Mouse (Mus musculus) CH12.LX (cell line): ENCODE results near the gene Dnah11.

Source experiments
- CTCF ChIP-seq, 2 experiments: IDR thresholded peaks in 1 of 2; conservative IDR thresholded peaks in 1 of 2; 2 replicates each; pipeline ENCODE4 v1.5.1; 2011 to 2012; ENCODE audit warnings: low read depth in 2 of 2, low read length in 2 of 2, improper control_type of control experiment in 1 of 2, inconsistent platforms in 1 of 2, mild to moderate bottlenecking in 1 of 2, moderate library complexity in 1 of 2
- JUND ChIP-seq: conservative IDR thresholded peaks from 2 replicates; pipeline ENCODE4 v1.6.1; 2011; ENCODE audit warnings: low read depth, low read length, improper control_type of control experiment
- MAFK ChIP-seq: IDR thresholded peaks from 2 replicates; pipeline ENCODE4 v1.6.1; 2011; ENCODE audit warnings: low read length, improper control_type of control experiment; ENCODE audit not compliant: insufficient replicate concordance
- MEF2A ChIP-seq: IDR thresholded peaks from 2 replicates; pipeline ENCODE4 v1.6.1; 2014; ENCODE audit warnings: low read depth, mild to moderate bottlenecking, inconsistent platforms, low read length, improper control_type of control experiment, borderline replicate concordance
- NELFE ChIP-seq: IDR thresholded peaks from 2 replicates; pipeline ENCODE4 v1.6.1; 2011; ENCODE audit warnings: low read depth, low read length, improper control_type of control experiment
- NRF1 ChIP-seq: IDR thresholded peaks from 2 replicates; pipeline ENCODE4 v1.6.1; 2014; ENCODE audit warnings: low read depth, mild to moderate bottlenecking, inconsistent platforms, low read length, improper control_type of control experiment, moderate library complexity
- POLR2A ChIP-seq: IDR thresholded peaks from 2 replicates; pipeline ENCODE4 v1.6.1; 2011; ENCODE audit warnings: low read depth, mild to moderate bottlenecking, improper control_type of control experiment, low read length
- TBP ChIP-seq: conservative IDR thresholded peaks from 2 replicates; pipeline ENCODE4 v1.6.1; 2011; ENCODE audit warnings: low read depth, low read length, improper control_type of control experiment
- TCF12 ChIP-seq: IDR thresholded peaks from 2 replicates; pipeline ENCODE4 v1.6.1; 2014; ENCODE audit warnings: low read depth, mild to moderate bottlenecking, inconsistent platforms, low read length, improper control_type of control experiment
- ZKSCAN1 ChIP-seq: IDR thresholded peaks from 2 replicates; pipeline ENCODE4 v1.6.1; 2012; ENCODE audit warnings: low read depth, inconsistent platforms, low read length, improper control_type of control experiment, borderline replicate concordance

- TF ChIP-seq NELFE (no peak), MAFK (no peak), NRF1 (no peak), ZKSCAN1 (no peak), MEF2A (no peak), POLR2A (no peak), TBP (no peak), CTCF (conservative IDR thresholded peaks at IDR 0.05 in 1 of 2, IDR thresholded peaks at IDR 0.05 in 1 of 2; ENCODE audit: low read depth in 2 of 2, low read length in 2 of 2) (no peak), TCF12 (no peak), JUND (no peak)
Observed at GRCm38 (mm10) chr12:118107719-118108118, 91.1 kb downstream of the Dnah11 start.
